Mouse (Mus musculus) megakaryocyte progenitor cell, adult 5-6 weeks (primary cell): ENCODE measurements around the gene Trip10. TPM values are rescaled to one million over a fixed set of nuclear protein-coding genes. Genes with fewer than 3 reads are reported as not detected.

ENCODE experiments used
- ATAC-seq: replicated peaks from 2 replicates; pipeline ENCODE4 v1.8.0; 2016; ENCODE audit warnings: mild to moderate bottlenecking, moderate TSS enrichment, inconsistent platforms; ENCODE audit not compliant: poor library complexity
- total RNA-seq, 2 experiments: library from RNA; stranded (forward) in 1 of 2; stranded (reverse) in 1 of 2; fragments of 157-497, 149-512 nt in 1 of 2; fragments of 200-1000 nt in 1 of 2; gene quantifications; 2 replicates each; pipeline versions ENCODE4 v1.2.3 to v1.2.4; 2015 to 2017

The Trip10 gene
- total RNA-seq, 2 experiments from 2014 or later = 3.5 to 7.9 TPM

DNA sequence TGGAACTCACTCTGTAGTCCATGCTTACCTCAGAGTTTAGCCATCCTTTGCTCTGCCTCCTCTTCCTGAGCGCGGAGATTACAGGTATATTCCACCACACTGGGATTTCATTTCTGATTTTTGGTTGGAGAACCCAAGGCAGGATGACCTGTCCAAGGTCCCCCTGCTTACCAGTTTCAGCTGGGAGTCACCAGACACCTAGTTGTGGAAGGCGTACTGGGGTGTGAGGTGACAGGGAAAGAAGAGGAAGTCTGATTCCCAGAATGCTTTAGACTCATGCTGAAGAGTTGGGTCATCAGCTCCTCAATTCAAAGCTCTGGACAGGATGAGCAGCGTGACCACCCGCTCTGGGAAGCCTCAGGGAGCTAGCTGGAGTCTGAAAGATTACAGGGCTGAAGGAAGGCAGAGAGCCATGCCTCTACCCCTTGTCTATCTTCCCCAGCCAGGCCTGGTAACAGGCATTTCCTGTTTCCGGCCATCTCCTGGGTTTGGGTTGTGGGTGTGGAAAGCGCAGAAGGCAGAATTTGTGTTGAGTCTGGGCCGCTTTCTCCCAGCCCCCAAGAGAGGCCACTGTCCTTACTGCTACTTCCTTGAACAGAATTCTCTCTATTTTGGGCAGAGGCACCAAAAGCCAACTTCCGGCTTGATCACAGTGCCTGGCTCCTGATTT is 40.9 kb downstream of the Trip10 start:
- ATAC-seq = peak; percentile 81

DNA sequence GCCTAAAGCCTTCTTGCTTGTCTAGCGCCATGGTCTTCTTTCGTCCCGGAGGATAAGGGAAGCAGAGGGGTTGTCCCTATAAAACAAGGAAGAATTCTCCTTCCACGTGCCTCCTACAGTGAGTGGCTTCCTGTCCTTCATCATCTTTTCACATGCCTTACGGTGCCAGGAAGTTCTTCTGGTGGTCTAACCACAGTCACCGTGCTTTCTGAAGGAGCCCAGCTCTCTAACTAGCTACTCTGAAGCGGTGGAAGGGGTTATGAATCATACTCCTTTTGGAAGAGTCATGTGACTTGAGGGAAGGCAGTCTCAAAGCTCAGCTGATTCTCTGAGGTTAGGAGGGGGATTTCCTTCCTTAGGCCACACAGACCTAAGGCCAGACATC is 41.4 kb downstream of the Trip10 start:
- peak; percentile 49 for ATAC-seq

DNA sequence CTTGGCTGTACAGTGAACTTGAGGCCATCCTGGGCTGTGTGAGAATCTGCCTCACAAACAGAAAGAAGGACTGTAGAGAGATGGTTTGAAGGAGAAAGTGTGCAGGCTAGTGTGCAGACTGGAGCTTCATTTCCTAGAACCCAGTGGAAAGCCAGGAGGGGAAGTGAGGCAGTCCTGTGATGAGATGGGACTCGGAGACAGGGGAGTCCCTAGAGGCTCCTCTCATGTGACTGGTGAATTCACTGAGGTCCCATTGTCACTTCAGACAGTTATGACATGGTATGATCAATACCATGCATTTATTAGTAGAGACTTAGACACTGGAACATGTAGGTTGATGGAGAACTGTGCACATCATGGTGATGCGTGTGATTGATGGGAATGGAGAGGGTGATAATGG is 43.0 kb downstream of the Trip10 start:
- ATAC-seq = no peak

DNA sequence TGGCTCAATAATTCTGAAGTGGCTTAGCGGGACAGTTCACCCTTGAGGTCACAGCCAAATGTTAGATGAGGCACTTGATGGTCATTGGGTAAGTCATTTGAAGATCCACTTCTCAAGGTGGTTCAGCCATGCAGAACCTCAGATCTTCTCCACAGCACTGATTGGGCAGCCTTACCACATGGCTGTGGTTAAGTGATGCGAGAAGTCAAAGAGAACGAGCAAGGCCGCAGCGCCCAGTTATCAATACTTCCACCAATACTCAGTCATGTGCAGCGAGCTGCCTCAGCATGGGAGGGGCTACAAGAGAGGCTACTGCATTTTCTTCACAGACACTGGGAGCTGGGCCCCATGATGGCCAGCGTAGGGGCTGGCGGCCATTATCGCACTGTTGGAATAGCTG is 43.7 kb downstream of the Trip10 start:
- ATAC-seq = no peak

DNA sequence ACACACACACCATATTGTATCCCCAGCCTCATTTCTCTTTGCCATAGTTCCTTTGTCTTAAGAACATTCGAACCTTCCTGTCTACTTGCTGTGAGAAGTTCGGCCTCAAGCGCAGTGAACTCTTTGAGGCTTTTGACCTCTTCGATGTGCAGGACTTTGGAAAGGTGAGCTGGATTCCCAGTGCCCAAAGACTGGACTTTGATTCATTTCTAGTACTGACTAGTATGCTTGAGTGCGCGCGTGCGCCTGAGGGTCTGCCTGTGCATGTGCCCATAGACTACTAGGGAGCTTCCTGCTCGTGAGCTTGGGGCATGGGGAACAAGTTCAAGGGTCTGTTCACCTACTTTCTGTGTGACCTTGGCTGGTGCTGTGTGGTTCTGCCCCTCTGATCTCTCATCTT is 46.7 kb downstream of the Trip10 start:
- ATAC-seq = no peak

DNA sequence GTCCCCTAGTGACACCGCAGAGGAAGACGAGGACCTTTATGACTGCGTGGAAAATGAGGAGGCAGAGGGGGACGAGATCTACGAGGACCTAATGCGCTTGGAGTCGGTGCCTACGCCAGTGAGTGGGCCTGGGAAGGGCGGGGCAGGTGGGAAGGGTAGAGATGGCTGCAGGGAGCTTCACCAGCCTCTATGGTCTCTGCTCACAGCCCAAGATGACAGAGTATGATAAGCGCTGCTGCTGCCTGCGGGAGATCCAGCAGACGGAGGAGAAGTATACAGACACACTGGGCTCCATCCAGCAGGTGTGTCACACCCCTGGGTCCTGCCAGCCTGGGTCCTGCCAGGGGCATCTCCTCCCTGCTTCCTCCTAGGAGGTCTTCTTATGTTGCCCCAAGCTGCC is 47.8 kb downstream of the Trip10 start:
- peak; percentile 40; the same call in 1 of the 2 replicates for ATAC-seq

DNA sequence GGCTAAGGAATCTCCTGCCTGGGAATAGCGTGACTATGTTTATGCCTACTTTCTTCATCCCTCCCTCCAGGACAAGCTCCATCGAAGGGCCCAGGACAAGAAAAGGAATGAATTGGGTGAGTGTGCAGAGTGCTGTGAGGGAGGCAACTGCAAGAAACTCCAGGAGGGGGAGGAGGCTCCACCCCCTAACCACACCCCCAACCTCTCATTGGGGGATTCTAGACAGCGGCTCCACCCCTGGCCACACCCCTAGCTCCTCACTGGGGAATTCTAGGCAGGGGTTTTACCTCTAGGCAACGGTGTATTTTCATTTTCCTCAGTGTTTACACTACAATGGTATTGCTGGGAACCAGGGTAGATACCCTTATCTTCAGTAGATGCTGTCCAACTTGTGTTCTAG is 56.3 kb downstream of the Trip10 start:
- ATAC-seq = peak; percentile 74

DNA sequence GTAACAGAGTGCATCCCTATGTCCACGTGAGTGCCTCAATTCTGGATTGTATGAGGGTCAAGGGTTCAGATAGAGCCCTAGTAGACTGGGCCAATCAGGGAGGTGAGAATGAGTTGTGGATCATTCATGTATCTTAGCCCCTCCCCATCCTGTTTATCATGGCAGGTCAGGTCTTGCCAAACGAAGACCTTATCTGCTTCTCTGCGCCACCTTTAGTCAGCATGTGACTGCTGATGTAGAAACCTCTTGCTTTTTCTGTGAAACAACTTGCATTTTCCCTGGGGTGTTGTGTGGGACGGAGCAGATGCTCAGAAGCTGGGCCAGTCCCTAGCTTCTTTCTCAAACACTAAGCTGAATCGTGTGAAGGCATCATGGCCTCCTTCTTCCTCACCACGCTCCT is 57.8 kb downstream of the Trip10 start:
- ATAC-seq = no peak

DNA sequence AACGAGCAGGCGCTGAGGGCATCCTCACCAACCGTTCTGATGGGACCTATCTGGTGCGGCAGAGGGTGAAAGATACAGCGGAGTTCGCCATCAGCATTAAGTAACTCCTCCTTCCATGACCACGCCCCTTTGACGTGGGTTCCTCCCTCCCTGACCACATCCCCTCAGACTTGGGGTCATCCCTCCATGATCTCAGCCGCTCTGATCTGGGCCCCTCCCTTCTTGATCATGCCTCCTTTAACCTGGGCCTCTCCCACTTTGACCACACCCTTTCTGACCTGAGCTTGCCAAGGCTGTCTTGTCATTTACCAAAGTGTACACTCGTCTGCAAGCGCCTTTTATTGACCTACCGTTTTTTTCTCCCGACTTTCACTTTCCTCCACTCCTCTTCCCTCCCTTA is 62.5 kb downstream of the Trip10 start:
- ATAC-seq = peak; percentile 66

Other genes with a start within 250 kb of the Trip10 start
- gene Pspn, start 249.4 kb upstream of the Trip10 start, total RNA-seq (2015) = not detected in 2 replicates
- not detected in 2 replicates for gene Pspn, start 249.4 kb upstream of the Trip10 start, total RNA-seq (2017)
- 52.8 and 61.1 TPM in 2 replicates for gene Gtf2f1, start 238.2 kb upstream of the Trip10 start, total RNA-seq (2015)
- 120 and 142 TPM in 2 replicates for gene Gtf2f1, start 238.2 kb upstream of the Trip10 start, total RNA-seq (2017)
- gene Gm17949, start 238.0 kb upstream of the Trip10 start, total RNA-seq (2015) = not detected in 2 replicates
- not detected in 2 replicates for gene Gm17949, start 238.0 kb upstream of the Trip10 start, total RNA-seq (2017)
- 99.5 and 107 TPM in 2 replicates for gene Khsrp, start 217.9 kb upstream of the Trip10 start, total RNA-seq (2015)
- 68.5 and 89.2 TPM in 2 replicates for gene Khsrp, start 217.9 kb upstream of the Trip10 start, total RNA-seq (2017)
- gene Slc25a41, start 207.8 kb upstream of the Trip10 start, total RNA-seq (2015) = not detected in 2 replicates
- gene Slc25a41, start 207.8 kb upstream of the Trip10 start, total RNA-seq (2017) = not detected in 2 replicates
- not detected in 2 replicates for gene Crb3, start 190.3 kb upstream of the Trip10 start, total RNA-seq (2015)
- not detected in 2 replicates for gene Crb3, start 190.3 kb upstream of the Trip10 start, total RNA-seq (2017)
- 10.9 and 13.4 TPM in 2 replicates for gene Slc25a23, start 189.6 kb upstream of the Trip10 start, total RNA-seq (2015)
- 1.6 and 2.0 TPM in 2 replicates for gene Slc25a23, start 189.6 kb upstream of the Trip10 start, total RNA-seq (2017)
- 7.6 and 11.5 TPM in 2 replicates for gene Dennd1c, start 170.9 kb upstream of the Trip10 start, total RNA-seq (2015)
- gene Dennd1c, start 170.9 kb upstream of the Trip10 start, total RNA-seq (2017) = 3.5 and 8.8 TPM in 2 replicates
- not detected in 2 replicates for gene Tubb4a, start 161.7 kb upstream of the Trip10 start, total RNA-seq (2015)
- gene Tubb4a, start 161.7 kb upstream of the Trip10 start, total RNA-seq (2017) = 0.12 TPM in 1 of 2 replicates, not detected in the other
- gene Tnfsf9, start 144.1 kb upstream of the Trip10 start, total RNA-seq (2015) = 1.2 and 2.2 TPM in 2 replicates
- 0.27 and 0.29 TPM in 2 replicates for gene Tnfsf9, start 144.1 kb upstream of the Trip10 start, total RNA-seq (2017)
- gene Cd70, start 99.7 kb upstream of the Trip10 start, total RNA-seq (2015) = not detected in 2 replicates
- gene Cd70, start 99.7 kb upstream of the Trip10 start, total RNA-seq (2017) = not detected in 2 replicates
- 2.1 and 3.5 TPM in 2 replicates for gene Tnfsf14, start 55.3 kb upstream of the Trip10 start, total RNA-seq (2015)
- 6.2 and 6.8 TPM in 2 replicates for gene Tnfsf14, start 55.3 kb upstream of the Trip10 start, total RNA-seq (2017)
- gene C3, start 21.3 kb upstream of the Trip10 start, total RNA-seq (2015) = 164 and 202 TPM in 2 replicates
- 211 and 263 TPM in 2 replicates for gene C3, start 21.3 kb upstream of the Trip10 start, total RNA-seq (2017)
- gene Gpr108, start 1.0 kb upstream of the Trip10 start, total RNA-seq (2015) = 21.5 and 22.6 TPM in 2 replicates
- 22.5 and 24.4 TPM in 2 replicates for gene Gpr108, start 1.0 kb upstream of the Trip10 start, total RNA-seq (2017)
- 79.5 and 87.2 TPM in 2 replicates for gene Vav1, start 29.6 kb downstream of the Trip10 start, total RNA-seq (2015)
- 286 and 303 TPM in 2 replicates for gene Vav1, start 29.6 kb downstream of the Trip10 start, total RNA-seq (2017)
- gene Adgre1, start 109.2 kb downstream of the Trip10 start, total RNA-seq (2015) = 4.7 and 5.5 TPM in 2 replicates
- gene Adgre1, start 109.2 kb downstream of the Trip10 start, total RNA-seq (2017) = 10.7 and 14.8 TPM in 2 replicates